ENCODE assay signal across 8 mouse cellular contexts in the genomic region with DNA sequence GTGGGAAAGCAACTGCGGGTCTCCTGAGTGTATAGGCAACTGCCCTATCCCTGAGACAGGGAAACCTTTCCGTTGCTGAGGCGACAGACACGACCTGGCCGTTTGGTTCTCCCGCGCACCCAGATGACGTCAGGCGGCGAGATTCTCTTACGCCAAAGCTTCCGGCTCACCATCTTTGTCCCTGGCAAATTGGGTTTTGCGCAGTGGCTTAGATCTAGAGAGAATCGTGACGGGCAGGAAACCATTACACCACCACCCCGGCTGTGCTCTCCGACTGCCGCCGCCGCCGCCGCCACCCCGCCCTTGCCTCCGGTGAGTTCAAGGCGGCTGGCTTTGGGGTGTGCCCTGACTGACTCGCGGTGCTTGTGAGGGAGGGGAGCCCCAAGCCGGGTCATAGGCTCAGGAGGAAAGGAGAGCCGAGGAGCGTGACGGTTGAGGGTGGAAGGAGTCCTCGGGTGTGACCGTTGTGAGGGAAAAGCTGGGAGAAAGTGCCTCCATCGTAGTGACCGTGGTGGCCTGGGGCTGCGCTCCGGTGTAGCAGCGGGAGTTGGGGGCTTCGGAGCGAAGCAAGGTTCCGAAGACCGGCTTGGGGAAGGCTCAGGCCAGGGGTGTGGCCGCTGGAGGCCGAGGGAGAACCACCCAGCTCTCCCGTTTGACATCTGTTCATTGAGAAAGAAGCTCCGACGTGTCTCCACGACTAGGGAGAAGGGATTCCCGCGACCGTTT. TPM values are rescaled to one million over a fixed set of nuclear protein-coding genes. Genes with fewer than 3 reads are reported as not detected.
DNase-seq lines count a peak whose midpoint lies in the region; ATAC-seq and TF ChIP-seq lines count a peak whose summit lies in the region.

A gene (minus strand): TSS at position 61 of the 726 bp plus-strand sequence.

- under 1% methylated on average over 51 of the region's 51 CpGs for WGBS in forebrain, embryonic 16.5 days
- under 1% methylated on average over 51 of the region's 51 CpGs for WGBS in lung, embryonic 14.5 days
- under 1% methylated on average over 51 of the region's 51 CpGs for WGBS in olfactory bulb, adult 2 months
- under 1% methylated on average over 51 of the region's 51 CpGs for WGBS in thymus, adult 2 months

- H3K27ac ChIP-seq in forebrain, embryonic 16.5 days (ENCODE audit: low read length): peak within 1 kb of the TSS; percentile 98
- peak within 1 kb of the TSS; percentile 98 for H3K27ac ChIP-seq in layer of hippocampus, adult 2 months
- peak within 1 kb of the TSS; percentile 97 for H3K27ac ChIP-seq in lung, embryonic 14.5 days (ENCODE audit: low read depth)
- peak within 1 kb of the TSS; percentile 78 for H3K27ac ChIP-seq in olfactory bulb, adult 2 months (ENCODE audit: insufficient read depth, low read depth, low read length)
- H3K27ac ChIP-seq in thymus, adult 2 months (ENCODE audit: control insufficient read depth, insufficient read depth, low read length): peak within 1 kb of the TSS; percentile 73

- H3K27me3 ChIP-seq in G1E (ENCODE audit: insufficient read depth, low read length): no peaks in the 10 kb centered on the region
- no peaks in the 10 kb centered on the region for H3K27me3 ChIP-seq in forebrain, embryonic 16.5 days (replicated peaks; ENCODE audit: control insufficient read depth, insufficient read depth, low read length)
- H3K27me3 ChIP-seq in lung, embryonic 14.5 days (ENCODE audit: insufficient read depth, low read length): no peaks in the 10 kb centered on the region
- H3K27me3 ChIP-seq in thymus, adult 2 months (ENCODE audit: control insufficient read depth, insufficient read depth, low read length): no peaks in the 10 kb centered on the region

- peak; percentile 61 for TF ChIP-seq POLR2A in olfactory bulb, adult 2 months (IDR thresholded peaks at IDR 0.05; ENCODE audit: insufficient read depth, low read depth, low read length)
- TF ChIP-seq POLR2A in thymus, adult 2 months (IDR thresholded peaks at IDR 0.05; ENCODE audit: control insufficient read depth, extremely low read depth, insufficient read depth, low read length, poor library complexity): no peak

- H3K36me3 ChIP-seq in G1E (replicated peaks): peaks cover 28% of the 10 kb centered on the region
- no peaks in the 10 kb centered on the region for H3K36me3 ChIP-seq in forebrain, embryonic 16.5 days (ENCODE audit: control insufficient read depth, insufficient read depth)
- H3K36me3 ChIP-seq in lung, embryonic 14.5 days (ENCODE audit: insufficient read depth): no peaks in the 10 kb centered on the region
- H3K36me3 ChIP-seq in thymus, adult 2 months (ENCODE audit: control insufficient read depth, insufficient read depth, low read length): no peaks in the 10 kb centered on the region

- no peaks in the 10 kb centered on the region for H3K9me3 ChIP-seq in G1E (replicated peaks)
- H3K9me3 ChIP-seq in forebrain, embryonic 16.5 days (ENCODE audit: control insufficient read depth, low read length): no peaks in the 10 kb centered on the region
- no peaks in the 10 kb centered on the region for H3K9me3 ChIP-seq in lung, embryonic 14.5 days (ENCODE audit: low read depth, low read length)

- no peak for TF ChIP-seq CTCF in G1E (IDR thresholded peaks at IDR 0.05; ENCODE audit: low read depth, low read length)
- TF ChIP-seq CTCF in layer of hippocampus, adult 2 months (conservative IDR thresholded peaks at IDR 0.05): no peak
- TF ChIP-seq CTCF in lung, embryonic 14.5 days (IDR thresholded peaks at IDR 0.05; ENCODE audit: low read depth): no peak
- TF ChIP-seq CTCF in olfactory bulb, adult 2 months (IDR thresholded peaks at IDR 0.05; ENCODE audit: insufficient read depth, low read depth, low read length): no peak
- TF ChIP-seq CTCF in thymus, adult 2 months (IDR thresholded peaks at IDR 0.05; ENCODE audit: borderline replicate concordance, control insufficient read depth, extremely low read depth, insufficient read depth, low read length, poor library complexity): no peak

- peak; percentile 47 for ATAC-seq in G1E (ENCODE audit: extremely low read depth, insufficient number of reproducible peaks, low FRiP score, poor library complexity, severe bottlenecking)
- peak; percentile 76 for ATAC-seq in forebrain, embryonic 16.5 days
- peak; percentile 79 for ATAC-seq in lung, embryonic 14.5 days (ENCODE audit: insufficient read depth)

- intact Hi-C loops in heart, postnatal 36 days (cut with DNase I): no loop called here

- peak within 1 kb of the TSS; percentile 93 for H3K4me3 ChIP-seq in G1E (ENCODE audit: low read depth, low read length)
- H3K4me3 ChIP-seq in forebrain, embryonic 16.5 days (replicated peaks; ENCODE audit: low read length): peak within 1 kb of the TSS; percentile 98
- H3K4me3 ChIP-seq in layer of hippocampus, adult 2 months: peak within 1 kb of the TSS; percentile 97
- H3K4me3 ChIP-seq in lung, embryonic 14.5 days (ENCODE audit: low read depth, low read length): peak within 1 kb of the TSS; percentile 90
- peak within 1 kb of the TSS; percentile 77 for H3K4me3 ChIP-seq in olfactory bulb, adult 2 months (ENCODE audit: insufficient read depth, low read depth, low read length)
- peak within 1 kb of the TSS; percentile 93 for H3K4me3 ChIP-seq in thymus, adult 2 months (ENCODE audit: control insufficient read depth, insufficient read depth, low read length)

- H3K4me1 ChIP-seq in G1E (ENCODE audit: insufficient read depth, low read depth, low read length): peaks cover 43% of the 10 kb centered on the region
- peaks cover 35% of the 10 kb centered on the region for H3K4me1 ChIP-seq in forebrain, embryonic 16.5 days (replicated peaks; ENCODE audit: control insufficient read depth, insufficient read depth, low read length)
- no peaks in the 10 kb centered on the region for H3K4me1 ChIP-seq in lung, embryonic 14.5 days (ENCODE audit: insufficient read depth)
- H3K4me1 ChIP-seq in olfactory bulb, adult 2 months (ENCODE audit: control insufficient read depth, insufficient read depth, low read length): peaks cover 7% of the 10 kb centered on the region; the same call in 1 of the 2 replicates
- H3K4me1 ChIP-seq in thymus, adult 2 months (replicated peaks; ENCODE audit: control insufficient read depth, insufficient read depth, low read length): peaks cover 6% of the 10 kb centered on the region

- peak within 1 kb of the TSS; percentile 76 for H3K4me2 ChIP-seq in forebrain, embryonic 16.5 days (ENCODE audit: low read length)
- peak within 1 kb of the TSS; percentile 70 for H3K4me2 ChIP-seq in lung, embryonic 14.5 days

- DNase-seq in G1E (ENCODE audit: low spot score): peak; percentile 67
- DNase-seq in cerebellum, adult 18-20 months: peak; percentile 93 to 95
- peak; percentile 94 to 96 for DNase-seq in heart, postnatal 36 days
- peak; percentile 94 to 95 for DNase-seq in layer of hippocampus, adult 2 months (ENCODE audit: low spot score in 2 of 2)
- peak; percentile 99 for DNase-seq in lung, embryonic 14.5 days
- DNase-seq in thymus, adult 2 months: peak; percentile 94

- peak within 1 kb of the TSS; percentile 96 for H3K9ac ChIP-seq in forebrain, embryonic 16.5 days (replicated peaks; ENCODE audit: low read depth, low read length)
- peak within 1 kb of the TSS; percentile 93 for H3K9ac ChIP-seq in lung, embryonic 14.5 days

RNA-seq across cellular contexts. Expression of the gene that starts here (rescaled TPM):
- total RNA-seq in G1E (2014; fragmentation: Nextera tagmentation) (6.8 and 8.6 TPM in 2 replicates), G1E (2017) (7.1 and 8.7 TPM in 2 replicates)
- 2.7 and 3.0 TPM in 2 replicates for polyA plus RNA-seq in G1E (2012)
- polyA plus RNA-seq in forebrain, embryonic 16.5 days (2015; fragmentation: Nextera tagmentation; extraction: Ambion mirVana): 19.1 and 22.5 TPM in 2 replicates
- total RNA-seq in heart, postnatal 36 days (2021): 10 to 100 TPM in 1 of 2 experiments, 1 to 10 TPM in 1; 7.9 to 11.8 TPM
- total RNA-seq in layer of hippocampus, adult 2 months (2021): 10 to 100 TPM; 11.0 to 11.2 TPM
- polyA plus RNA-seq in lung, embryonic 14.5 days (2014; fragmentation: Nextera tagmentation; extraction: Ambion mirVana): 12.0 and 12.8 TPM in 2 replicates
- polyA plus RNA-seq in olfactory bulb, adult 2 months (2012; ENCODE audit: insufficient read depth, insufficient read length, low replicate concordance, missing spikeins): not detected in 2 replicates
- polyA plus RNA-seq in thymus, adult 2 months (2012; rRNA removed): 8.5 and 9.2 TPM in 2 replicates

Comparison
In these comparisons a context has a peak if more than half of its experiments do, and no peak if none do; other contexts are left out.
1. Peak in every context shown above with its lines: DNase-seq, ATAC-seq, H3K4me3 ChIP-seq and H3K27ac ChIP-seq.